Mouse (Mus musculus) liver, embryonic 13.5 days (tissue): ENCODE measurements around the gene Ybx3. TPM values are rescaled to one million over a fixed set of nuclear protein-coding genes. Genes with fewer than 3 reads are reported as not detected.

Experiments used
- ATAC-seq: fragments of 200-750 bp; cut with Nextera tagmentation; 2 replicates; pipeline ENCODE4 v1.8.0; 2017; ENCODE audit warnings: low read depth, mild to moderate bottlenecking, moderate number of reproducible peaks, moderate library complexity
- DNase-seq: peaks from one replicate; pipeline ENCODE4 v3.0.0; 2022
- H3K27ac ChIP-seq: fragments of 300-500 bp; sonication (generic); 2 replicates; pipeline ENCODE4 v1.5.1; 2015; ENCODE audit warnings: moderate library complexity, mild to moderate bottlenecking, inconsistent platforms
- H3K27me3 ChIP-seq: fragments of 300-500 bp; sonication (generic); 2 replicates; pipeline ENCODE4 v1.6.1; 2015; ENCODE audit warnings: mild to moderate bottlenecking, inconsistent platforms
- H3K36me3 ChIP-seq: fragments of 300-500 bp; sonication (generic); 2 replicates; pipeline ENCODE4 v1.6.1; 2015; ENCODE audit warnings: mild to moderate bottlenecking, inconsistent platforms
- H3K4me1 ChIP-seq: fragments of 300-500 bp; sonication (generic); replicated peaks from 2 replicates; pipeline ENCODE4 v1.6.1; 2015; ENCODE audit warnings: inconsistent platforms
- H3K4me2 ChIP-seq: fragments of 300-500 bp; sonication (generic); 2 replicates; pipeline ENCODE4 v1.6.1; 2015; ENCODE audit warnings: inconsistent platforms, mild to moderate bottlenecking, moderate library complexity
- H3K4me3 ChIP-seq: fragments of 300-500 bp; sonication (generic); replicated peaks from 2 replicates; pipeline ENCODE4 v1.5.1; 2015; ENCODE audit warnings: mild to moderate bottlenecking, inconsistent platforms
- H3K9ac ChIP-seq: fragments of 300-500 bp; sonication (generic); 2 replicates; pipeline ENCODE4 v1.6.1; 2015; ENCODE audit warnings: mild to moderate bottlenecking, inconsistent platforms
- H3K9me3 ChIP-seq: fragments of 300-500 bp; sonication (generic); replicated peaks from 2 replicates; pipeline ENCODE4 v1.6.1; 2016; ENCODE audit warnings: inconsistent platforms
- WGBS: fragments of 180-500 bp; shearing (Covaris S2); methylation state at CpG from one replicate; pipeline ENCODE4 v1.1.7; 2015; ENCODE audit not compliant: insufficient replicate concordance; 5-methylcytosine and 5-hydroxymethylcytosine counted together
- polyA plus RNA-seq: library from polyadenylated mRNA; unstranded; fragments of >200 nt; fragmentation: Nextera tagmentation; extraction: Ambion mirVana; gene quantifications from 2 replicates; pipeline ENCODE4 v1.2.1, GENCODE M21; 2015

Gene Ybx3
- polyA plus RNA-seq = 80.6 and 81.3 TPM in 2 replicates

- Histone ChIP-seq H3K27me3 (0 out of 2 replicates have a peak, but pooled peaks cover 2% of the 10 kb centered on the region), H3K4me3 (peak within 1 kb of the TSS; percentile 95), H3K4me2 (peak within 1 kb of the TSS; percentile 86), H3K27ac (peak within 1 kb of the TSS; percentile 98), H3K9ac (peak within 1 kb of the TSS; percentile 96), H3K9me3 (no peaks in the 10 kb centered on the region), H3K4me1 (peaks cover 49% of the 10 kb centered on the region), H3K36me3 (peaks cover 6% of the 10 kb centered on the region; the same call in 1 of the 2 replicates)
- peak; percentile 77 for DNase-seq
- peak; percentile 83 for ATAC-seq
- 1% methylated on average over 68 of the region's 107 CpGs for WGBS
These were observed at the start of gene Ybx3 for GRCm38 (mm10) chr6:131388040-131389021. Ybx3 (minus strand) TSS chr6:131388476.

GRCm38 (mm10) chr6:131436626-131437025, 48.4 kb upstream of the Ybx3 start:
- no peaks in the 10 kb centered on the region for H3K9me3 ChIP-seq
- DNase-seq = no peak
- no peak for ATAC-seq
- H3K4me1 ChIP-seq = no peaks in the 10 kb centered on the region
- no peak overlapping the region for H3K9ac ChIP-seq
- no peak overlapping the region for H3K27ac ChIP-seq
- H3K4me2 ChIP-seq = no peak overlapping the region
- H3K27me3 ChIP-seq = peaks cover 20% of the 10 kb centered on the region
- no peaks in the 10 kb centered on the region for H3K36me3 ChIP-seq
- H3K4me3 ChIP-seq = no peak overlapping the region

- DNase-seq (no peak), ATAC-seq (no peak)
- H3K4me3 ChIP-seq = no peak overlapping the region
- no peaks in the 10 kb centered on the region for H3K4me1 ChIP-seq
- H3K36me3 ChIP-seq = no peaks in the 10 kb centered on the region
- H3K27ac ChIP-seq = no peak overlapping the region
- 53% methylated on average over 1 of the region's 1 CpGs for WGBS
- no peaks in the 10 kb centered on the region for H3K9me3 ChIP-seq
- H3K9ac ChIP-seq = no peak overlapping the region
- H3K27me3 ChIP-seq = peaks cover 20% of the 10 kb centered on the region
- no peak overlapping the region; the same call in 1 of the 2 replicates for H3K4me2 ChIP-seq
These were observed 45.8 kb upstream of the Ybx3 start for GRCm38 (mm10) chr6:131434088-131434487.

- Histone ChIP-seq H3K27me3 (peaks cover 20% of the 10 kb centered on the region), H3K4me1 (no peaks in the 10 kb centered on the region), H3K4me2 (peak overlapping the region; percentile 38), H3K36me3 (no peaks in the 10 kb centered on the region), H3K9ac (no peak overlapping the region), H3K27ac (no peak overlapping the region), H3K9me3 (no peaks in the 10 kb centered on the region), H3K4me3 (peak overlapping the region; percentile 25)
- WGBS = 11% methylated on average over 39 of the region's 39 CpGs
- ATAC-seq = no peak
- DNase-seq = no peak
These were observed 45.1 kb upstream of the Ybx3 start for GRCm38 (mm10) chr6:131433153-131434048.

- Histone ChIP-seq H3K9ac (no peak overlapping the region), H3K27me3 (no peaks in the 10 kb centered on the region), H3K4me3 (no peak overlapping the region), H3K36me3 (no peaks in the 10 kb centered on the region), H3K9me3 (no peaks in the 10 kb centered on the region), H3K27ac (no peak overlapping the region), H3K4me1 (no peaks in the 10 kb centered on the region), H3K4me2 (no peak overlapping the region)
- DNase-seq (peak; percentile 15), ATAC-seq (peak; percentile 53; the same call in 1 of the 2 replicates)
- WGBS = 41% methylated on average over 3 of the region's 3 CpGs
These were observed 33.3 kb upstream of the Ybx3 start for GRCm38 (mm10) chr6:131421572-131421971.

GRCm38 (mm10) chr6:131419614-131420013, 31.3 kb upstream of the Ybx3 start:
- no peak for ATAC-seq
- Histone ChIP-seq H3K9me3 (no peaks in the 10 kb centered on the region), H3K4me2 (no peak overlapping the region)

GRCm38 (mm10) chr6:131418770-131419169, 30.5 kb upstream of the Ybx3 start:
- Histone ChIP-seq H3K4me2 (no peak overlapping the region), H3K36me3 (no peaks in the 10 kb centered on the region), H3K9ac (no peak overlapping the region), H3K4me3 (no peak overlapping the region), H3K27me3 (no peaks in the 10 kb centered on the region), H3K27ac (no peak overlapping the region), H3K4me1 (no peaks in the 10 kb centered on the region), H3K9me3 (no peaks in the 10 kb centered on the region)
- DNase-seq = no peak
- no peak for ATAC-seq

More at GRCm38 (mm10) chr6:131419614-131420013, 31.3 kb upstream of the Ybx3 start:
- no peaks in the 10 kb centered on the region for H3K36me3 ChIP-seq
- 49% methylated on average over 3 of the region's 3 CpGs for WGBS
- H3K4me1 ChIP-seq = no peaks in the 10 kb centered on the region
- no peak for DNase-seq
- no peak overlapping the region for H3K4me3 ChIP-seq
- H3K27me3 ChIP-seq = no peaks in the 10 kb centered on the region
- no peak overlapping the region for H3K9ac ChIP-seq
- H3K27ac ChIP-seq = no peak overlapping the region

- Histone ChIP-seq H3K4me1 (no peaks in the 10 kb centered on the region), H3K9ac (no peak overlapping the region), H3K27me3 (no peaks in the 10 kb centered on the region), H3K27ac (no peak overlapping the region), H3K4me2 (no peak overlapping the region), H3K4me3 (no peak overlapping the region), H3K36me3 (no peaks in the 10 kb centered on the region), H3K9me3 (no peaks in the 10 kb centered on the region)
- DNase-seq (no peak), ATAC-seq (no peak)
- 65% methylated on average over 6 of the region's 6 CpGs for WGBS
These were observed 23.0 kb upstream of the Ybx3 start for GRCm38 (mm10) chr6:131411116-131411843.

GRCm38 (mm10) chr6:131406957-131407356, 18.7 kb upstream of the Ybx3 start:
- no peak for ATAC-seq
- Histone ChIP-seq H3K4me2 (no peak overlapping the region), H3K9ac (no peak overlapping the region), H3K27me3 (peaks cover 5% of the 10 kb centered on the region; the same call in 1 of the 2 replicates), H3K9me3 (no peaks in the 10 kb centered on the region), H3K4me3 (no peak overlapping the region), H3K36me3 (no peaks in the 10 kb centered on the region), H3K4me1 (no peaks in the 10 kb centered on the region), H3K27ac (no peak overlapping the region)
- no peak for DNase-seq

GRCm38 (mm10) chr6:131405896-131406295, 17.6 kb upstream of the Ybx3 start:
- Histone ChIP-seq H3K27me3 (peaks cover 5% of the 10 kb centered on the region; the same call in 1 of the 2 replicates), H3K4me3 (no peak overlapping the region), H3K27ac (no peak overlapping the region), H3K4me2 (no peak overlapping the region), H3K36me3 (no peaks in the 10 kb centered on the region), H3K4me1 (no peaks in the 10 kb centered on the region), H3K9ac (no peak overlapping the region), H3K9me3 (no peaks in the 10 kb centered on the region)
- 15% methylated on average over 2 of the region's 2 CpGs for WGBS
- no peak for DNase-seq
- ATAC-seq = no peak

GRCm38 (mm10) chr6:131405174-131405573, 16.9 kb upstream of the Ybx3 start:
- H3K4me3 ChIP-seq = no peak overlapping the region
- DNase-seq (no peak), ATAC-seq (no peak)
- WGBS = 49% methylated on average over 4 of the region's 4 CpGs
- peaks cover 5% of the 10 kb centered on the region; the same call in 1 of the 2 replicates for H3K27me3 ChIP-seq
- no peak overlapping the region for H3K27ac ChIP-seq
- H3K9me3 ChIP-seq = no peaks in the 10 kb centered on the region
- H3K4me1 ChIP-seq = no peaks in the 10 kb centered on the region
- H3K36me3 ChIP-seq = no peaks in the 10 kb centered on the region
- no peak overlapping the region for H3K9ac ChIP-seq
- H3K4me2 ChIP-seq = no peak overlapping the region
